Mouse (Mus musculus) heart, embryonic 13.5 days (tissue): ENCODE data around the gene Dhrs7c. TPM values are rescaled to one million over a fixed set of nuclear protein-coding genes. Genes with fewer than 3 reads are reported as not detected.

ENCODE experiments used
- ATAC-seq: fragments of 200-750 bp; cut with Nextera tagmentation; 2 replicates; pipeline ENCODE4 v1.8.0; 2017; ENCODE audit warnings: moderate TSS enrichment; ENCODE audit not compliant: insufficient number of reproducible peaks, low FRiP score, low TSS enrichment; ENCODE audit errors: extremely low read depth
- H3K27ac ChIP-seq: fragments of 300-500 bp; sonication (generic); replicated peaks from 2 replicates; pipeline ENCODE4 v1.5.1; 2015; ENCODE audit warnings: moderate library complexity, mild to moderate bottlenecking, inconsistent platforms
- H3K27me3 ChIP-seq: fragments of 300-500 bp; sonication (generic); replicated peaks from 2 replicates; pipeline ENCODE4 v1.6.1; 2015; ENCODE audit warnings: mild to moderate bottlenecking, inconsistent platforms
- H3K36me3 ChIP-seq: fragments of 300-500 bp; sonication (generic); 2 replicates; pipeline ENCODE4 v1.6.1; 2015; ENCODE audit warnings: mild to moderate bottlenecking, inconsistent platforms
- H3K4me1 ChIP-seq: fragments of 300-500 bp; sonication (generic); 2 replicates; pipeline ENCODE4 v1.6.1; 2015; ENCODE audit warnings: inconsistent platforms
- H3K4me2 ChIP-seq: fragments of 300-500 bp; sonication (generic); 2 replicates; pipeline ENCODE4 v1.6.1; 2015; ENCODE audit warnings: inconsistent platforms, mild to moderate bottlenecking, moderate library complexity
- H3K4me3 ChIP-seq: fragments of 300-500 bp; sonication (generic); 2 replicates; pipeline ENCODE4 v1.5.1; 2015; ENCODE audit warnings: moderate library complexity, mild to moderate bottlenecking, inconsistent platforms
- H3K9ac ChIP-seq: fragments of 300-500 bp; sonication (generic); 2 replicates; pipeline ENCODE4 v1.6.1; 2015; ENCODE audit warnings: inconsistent platforms, mild to moderate bottlenecking, moderate library complexity
- H3K9me3 ChIP-seq: fragments of 300-500 bp; sonication (generic); 2 replicates; pipeline ENCODE4 v1.6.1; 2016; ENCODE audit warnings: inconsistent platforms
- WGBS: fragments of 180-500 bp; shearing (Covaris S2); methylation state at CpG from one replicate; pipeline ENCODE4 v1.1.7; 2015; ENCODE audit warnings: mixed read lengths; 5-methylcytosine and 5-hydroxymethylcytosine counted together
- polyA plus RNA-seq: library from polyadenylated mRNA; unstranded; fragments of >200 nt; fragmentation: Nextera tagmentation; extraction: Ambion mirVana; gene quantifications from 2 replicates; pipeline ENCODE4 v1.2.1, GENCODE M21; 2015

Gene Dhrs7c
- polyA plus RNA-seq, 1 experiment from 2014 or later, result 4.2 TPM

DNA sequence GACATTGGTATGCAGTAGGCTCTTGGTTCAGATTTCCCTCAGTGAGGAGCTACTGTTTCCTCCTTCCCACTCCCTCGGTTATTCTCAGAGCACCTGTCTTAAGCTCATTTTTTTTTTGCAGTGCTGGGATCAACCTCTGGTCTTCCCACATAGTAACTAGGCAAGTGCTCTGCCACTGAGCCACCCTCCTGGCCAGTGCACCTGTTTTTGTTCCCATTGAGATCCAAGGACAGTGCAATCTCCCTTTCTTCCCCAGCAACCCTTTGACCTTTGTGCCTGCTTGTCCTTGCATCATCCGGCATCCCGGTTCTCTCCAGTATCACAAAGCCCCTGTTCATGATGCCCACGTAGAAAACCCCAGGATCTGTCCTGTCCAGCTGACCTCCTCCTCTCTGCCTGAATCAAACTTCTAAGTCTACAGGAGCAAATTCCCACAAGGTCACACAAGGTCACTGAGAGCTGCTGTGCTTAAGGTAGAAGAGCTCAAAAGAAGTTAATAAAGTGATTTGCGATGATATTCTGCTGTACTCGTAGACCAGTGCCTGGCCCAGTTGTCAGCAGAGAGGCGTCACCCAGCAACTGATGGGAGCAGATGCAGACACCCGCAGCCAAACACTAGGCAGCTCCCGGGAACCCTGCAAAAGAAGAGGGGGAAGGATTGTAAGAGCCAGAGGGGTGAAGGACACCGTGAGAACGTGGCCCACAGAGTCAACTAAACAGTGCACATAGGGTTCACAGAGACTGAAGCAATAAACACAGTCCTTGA is 9.0 kb downstream of the Dhrs7c start:
- 76% methylated on average over 11 of the region's 11 CpGs for WGBS

DNA sequence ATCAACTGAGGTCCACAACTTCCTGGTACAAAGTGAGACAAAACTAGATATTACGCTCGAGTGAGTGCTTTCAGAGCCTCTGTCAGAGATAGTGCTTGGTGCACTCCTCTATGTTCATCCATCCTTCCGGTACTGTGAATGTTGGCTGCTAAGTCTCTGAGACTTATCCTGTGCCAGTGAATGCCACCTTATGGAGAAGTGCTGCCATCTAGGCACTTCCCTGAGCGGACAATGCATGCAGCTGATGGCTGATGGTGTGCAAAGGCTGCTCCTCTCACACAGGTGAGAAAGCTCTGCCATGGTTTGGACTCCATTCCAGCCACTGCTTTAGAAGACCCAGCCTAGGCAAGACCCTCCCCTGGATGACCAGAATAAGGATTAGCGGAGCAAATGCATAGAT is 10.1 kb downstream of the Dhrs7c start:
- Histone ChIP-seq H3K4me2 (no peak overlapping the region), H3K27me3 (no peaks in the 10 kb centered on the region), H3K9me3 (no peaks in the 10 kb centered on the region), H3K36me3 (no peaks in the 10 kb centered on the region), H3K9ac (no peak overlapping the region), H3K4me3 (no peak overlapping the region), H3K4me1 (peaks cover 12% of the 10 kb centered on the region), H3K27ac (no peak overlapping the region)
- ATAC-seq, result no peak
- 65% methylated on average over 5 of the region's 5 CpGs for WGBS

More for the DNA sequence above, 9.0 kb downstream of the Dhrs7c start:
- Histone ChIP-seq H3K4me3 (no peak overlapping the region), H3K27me3 (no peaks in the 10 kb centered on the region), H3K9ac (no peak overlapping the region), H3K36me3 (no peaks in the 10 kb centered on the region), H3K9me3 (no peaks in the 10 kb centered on the region), H3K27ac (no peak overlapping the region), H3K4me2 (no peak overlapping the region), H3K4me1 (peaks cover 12% of the 10 kb centered on the region)
- ATAC-seq, result no peak

DNA sequence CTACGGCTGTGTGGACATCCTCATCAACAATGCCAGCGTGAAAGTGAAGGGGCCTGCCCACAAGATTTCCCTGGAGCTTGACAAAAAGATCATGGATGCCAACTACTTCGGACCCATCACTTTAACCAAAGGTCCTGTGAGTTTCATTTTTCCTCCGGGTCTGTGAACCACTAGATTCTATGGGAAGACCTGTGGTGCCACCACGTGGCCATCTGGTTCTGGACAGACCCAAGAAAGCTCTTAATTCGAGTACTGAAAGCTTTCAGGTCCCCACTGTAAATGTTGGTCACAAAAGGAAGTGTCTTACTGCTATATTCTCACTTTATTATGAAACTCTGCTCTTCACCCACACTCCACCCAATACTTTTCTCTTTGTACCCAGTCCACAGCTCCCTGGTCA is 13.5 kb downstream of the Dhrs7c start:
- Histone ChIP-seq H3K9ac (no peak overlapping the region), H3K27me3 (no peaks in the 10 kb centered on the region), H3K9me3 (no peaks in the 10 kb centered on the region), H3K4me1 (peaks cover 6% of the 10 kb centered on the region; the same call in 1 of the 2 replicates), H3K4me3 (no peak overlapping the region), H3K27ac (no peak overlapping the region), H3K4me2 (no peak overlapping the region), H3K36me3 (no peaks in the 10 kb centered on the region)
- 65% methylated on average over 6 of the region's 6 CpGs for WGBS
- ATAC-seq, result no peak

DNA sequence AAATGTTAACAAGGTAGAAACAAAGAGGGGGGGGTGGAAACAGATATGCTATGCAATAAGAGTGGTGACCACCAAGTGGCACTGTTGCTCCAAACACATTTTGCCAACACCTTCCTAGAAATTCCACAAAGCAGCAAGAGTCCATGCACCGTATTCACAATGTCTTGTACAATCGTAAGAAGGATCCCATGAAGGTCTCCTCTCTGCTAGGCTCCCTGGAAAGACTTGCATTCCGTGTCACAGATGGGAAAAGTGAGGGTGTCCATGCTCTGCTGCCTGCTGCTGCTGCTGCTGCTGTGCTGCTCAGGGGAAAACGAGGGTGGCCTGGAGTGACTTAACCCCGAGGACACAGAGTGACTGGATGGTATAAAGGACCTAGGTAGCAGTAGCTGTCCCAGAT is 21.6 kb downstream of the Dhrs7c start:
- peak overlapping the region; percentile 69 for H3K9ac ChIP-seq
- H3K9me3 ChIP-seq, result no peaks in the 10 kb centered on the region
- no peak for ATAC-seq
- peak overlapping the region; percentile 30 for H3K4me3 ChIP-seq
- peaks cover 6% of the 10 kb centered on the region for H3K4me1 ChIP-seq
- WGBS, result 7% methylated on average over 5 of the region's 5 CpGs
- H3K27ac ChIP-seq, result no peak overlapping the region
- H3K4me2 ChIP-seq, result peak overlapping the region; percentile 65
- H3K27me3 ChIP-seq, result 0 out of 2 replicates have a peak, but pooled peaks cover 2% of the 10 kb centered on the region
- no peaks in the 10 kb centered on the region for H3K36me3 ChIP-seq

DNA sequence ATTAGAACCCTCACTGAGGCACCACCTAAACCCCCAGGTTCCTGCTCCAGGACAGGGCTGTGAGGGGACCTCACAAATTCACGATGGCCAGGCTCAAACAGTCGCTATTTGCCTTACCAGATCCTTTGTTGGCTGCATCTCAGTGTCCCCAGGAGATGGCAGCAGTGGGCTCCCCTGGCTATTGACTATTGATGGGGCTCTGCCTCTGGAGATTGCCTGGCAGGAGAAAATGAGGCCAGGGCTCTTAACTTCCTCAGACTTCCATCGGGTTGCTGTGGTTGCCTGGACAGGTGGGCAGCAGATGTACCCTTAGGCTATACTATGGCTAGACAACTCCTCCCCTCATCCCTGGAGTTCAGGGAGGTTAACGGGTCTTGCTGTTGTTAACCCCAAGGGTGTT is 22.2 kb downstream of the Dhrs7c start:
- H3K9ac ChIP-seq, result peak overlapping the region; percentile 69; the same call in 1 of the 2 replicates
- peaks cover 8% of the 10 kb centered on the region for H3K4me1 ChIP-seq
- no peak overlapping the region for H3K4me3 ChIP-seq
- H3K27me3 ChIP-seq, result 0 out of 2 replicates have a peak, but pooled peaks cover 2% of the 10 kb centered on the region
- no peaks in the 10 kb centered on the region for H3K9me3 ChIP-seq
- 28% methylated on average over 4 of the region's 4 CpGs for WGBS
- H3K27ac ChIP-seq, result no peak overlapping the region
- no peak for ATAC-seq
- no peaks in the 10 kb centered on the region for H3K36me3 ChIP-seq
- peak overlapping the region; percentile 65; the same call in 1 of the 2 replicates for H3K4me2 ChIP-seq

DNA sequence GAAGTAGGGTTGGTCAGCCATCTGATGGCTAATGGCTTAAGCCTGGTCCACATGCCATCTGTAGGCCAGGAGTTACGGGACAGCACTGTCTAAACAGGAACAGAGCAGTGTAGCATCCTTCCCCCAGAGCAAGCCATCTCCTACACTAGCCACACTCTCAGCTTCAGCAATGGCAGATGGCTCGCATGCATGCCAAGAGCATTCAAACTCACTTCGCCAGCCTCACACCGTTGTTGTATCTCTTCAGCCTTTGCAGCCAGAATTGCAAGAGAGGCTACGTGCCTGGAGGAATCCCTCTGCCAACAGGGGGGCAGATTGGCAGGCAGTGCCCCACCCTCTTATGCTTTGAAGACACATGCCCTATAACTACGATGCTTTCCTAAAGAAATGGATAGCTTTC is 23.6 kb downstream of the Dhrs7c start:
- ATAC-seq, result no peak
- WGBS, result 80% methylated on average over 6 of the region's 6 CpGs

DNA sequence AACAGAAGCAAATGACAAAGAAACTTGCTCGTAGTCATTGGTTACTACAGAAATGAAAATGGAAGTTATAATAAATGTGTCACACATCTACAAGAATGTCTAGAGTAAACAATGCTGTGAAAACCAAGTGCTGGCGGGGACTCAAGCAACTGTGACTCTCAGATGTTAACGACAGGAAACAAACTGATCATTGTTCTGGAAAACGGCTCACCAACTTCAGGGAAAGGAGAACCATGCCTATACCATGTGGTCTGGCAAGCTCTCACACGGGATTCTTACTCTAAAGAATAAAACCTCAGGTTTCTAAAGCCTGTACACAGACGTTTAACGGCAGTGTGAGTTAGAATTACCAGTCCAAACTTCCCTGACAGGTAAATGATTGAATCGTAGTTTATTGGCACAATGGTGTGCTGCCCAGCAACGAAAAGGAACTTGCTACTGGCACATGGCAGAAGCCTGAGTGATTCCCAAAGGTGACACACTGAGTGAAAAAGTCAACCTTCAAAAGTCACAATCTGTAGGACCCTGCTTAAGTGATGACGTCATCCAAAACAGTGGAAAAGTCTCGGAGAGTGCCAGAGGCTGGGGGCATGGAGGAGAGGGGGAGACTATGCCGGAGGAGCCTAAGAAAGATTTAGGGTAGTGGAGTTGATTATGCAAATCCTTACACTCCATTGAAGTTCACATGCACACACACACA is 30.5 kb downstream of the Dhrs7c start:
- no peak overlapping the region for H3K27ac ChIP-seq
- no peaks in the 10 kb centered on the region for H3K9me3 ChIP-seq
- no peaks in the 10 kb centered on the region for H3K27me3 ChIP-seq
- H3K4me2 ChIP-seq, result no peak overlapping the region
- peaks cover 14% of the 10 kb centered on the region for H3K4me1 ChIP-seq
- no peak for ATAC-seq
- H3K9ac ChIP-seq, result no peak overlapping the region
- H3K36me3 ChIP-seq, result no peaks in the 10 kb centered on the region
- H3K4me3 ChIP-seq, result no peak overlapping the region
- WGBS, result 54% methylated on average over 12 of the region's 12 CpGs

More for the DNA sequence above, 23.6 kb downstream of the Dhrs7c start:
- H3K36me3 ChIP-seq, result no peaks in the 10 kb centered on the region
- H3K4me3 ChIP-seq, result no peak overlapping the region
- H3K4me2 ChIP-seq, result no peak overlapping the region
- peaks cover 14% of the 10 kb centered on the region for H3K4me1 ChIP-seq
- H3K9me3 ChIP-seq, result no peaks in the 10 kb centered on the region
- no peak overlapping the region for H3K9ac ChIP-seq
- no peak overlapping the region for H3K27ac ChIP-seq
- 0 out of 2 replicates have a peak, but pooled peaks cover 2% of the 10 kb centered on the region for H3K27me3 ChIP-seq

DNA sequence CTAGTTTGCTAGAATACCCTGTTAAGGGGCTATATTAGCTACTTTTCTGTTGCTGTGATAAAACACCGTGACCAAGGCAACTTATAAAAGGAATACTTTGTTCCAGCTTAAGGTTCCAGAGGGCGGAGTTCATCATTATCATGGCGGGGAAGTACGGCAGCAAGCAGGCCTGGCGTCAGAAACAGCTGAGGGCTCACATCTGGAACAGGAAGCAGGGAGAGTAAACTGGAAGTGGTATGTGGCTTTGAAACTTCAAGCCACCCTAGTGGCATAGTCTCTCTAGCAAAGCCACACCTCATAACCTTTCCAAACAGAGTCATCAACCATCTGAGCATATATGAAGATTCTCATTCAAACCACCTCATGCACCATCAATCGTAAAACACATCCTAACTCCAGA is 31.5 kb downstream of the Dhrs7c start:
- 57% methylated on average over 6 of the region's 6 CpGs for WGBS
- H3K4me2 ChIP-seq, result no peak overlapping the region
- H3K27me3 ChIP-seq, result no peaks in the 10 kb centered on the region
- no peaks in the 10 kb centered on the region for H3K36me3 ChIP-seq
- H3K9me3 ChIP-seq, result no peaks in the 10 kb centered on the region
- H3K27ac ChIP-seq, result no peak overlapping the region
- peaks cover 14% of the 10 kb centered on the region for H3K4me1 ChIP-seq
- H3K4me3 ChIP-seq, result no peak overlapping the region
- no peak overlapping the region for H3K9ac ChIP-seq
- ATAC-seq, result no peak

DNA sequence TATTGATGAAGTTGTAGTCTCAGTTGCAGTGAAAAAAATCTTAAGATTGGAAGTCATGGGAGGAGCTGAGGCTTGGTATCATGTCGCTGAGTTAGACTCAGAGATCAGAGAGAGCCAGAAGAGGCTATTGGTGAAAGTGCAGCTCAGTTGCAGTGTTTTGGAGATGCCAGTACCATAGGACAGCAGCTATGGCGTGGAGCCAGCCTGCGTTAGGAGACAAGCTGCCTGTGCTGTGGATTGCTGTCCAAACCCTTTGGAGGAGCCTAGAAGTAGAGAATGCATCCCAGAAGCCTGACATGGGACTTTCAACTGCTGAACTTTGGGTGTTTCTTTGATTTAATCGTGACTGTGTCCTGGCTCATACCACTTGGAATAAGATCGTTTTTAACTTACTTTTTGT is 33.8 kb downstream of the Dhrs7c start:
- no peak for ATAC-seq
- no peak overlapping the region for H3K4me2 ChIP-seq
- WGBS, result 50% methylated on average over 5 of the region's 5 CpGs

DNA sequence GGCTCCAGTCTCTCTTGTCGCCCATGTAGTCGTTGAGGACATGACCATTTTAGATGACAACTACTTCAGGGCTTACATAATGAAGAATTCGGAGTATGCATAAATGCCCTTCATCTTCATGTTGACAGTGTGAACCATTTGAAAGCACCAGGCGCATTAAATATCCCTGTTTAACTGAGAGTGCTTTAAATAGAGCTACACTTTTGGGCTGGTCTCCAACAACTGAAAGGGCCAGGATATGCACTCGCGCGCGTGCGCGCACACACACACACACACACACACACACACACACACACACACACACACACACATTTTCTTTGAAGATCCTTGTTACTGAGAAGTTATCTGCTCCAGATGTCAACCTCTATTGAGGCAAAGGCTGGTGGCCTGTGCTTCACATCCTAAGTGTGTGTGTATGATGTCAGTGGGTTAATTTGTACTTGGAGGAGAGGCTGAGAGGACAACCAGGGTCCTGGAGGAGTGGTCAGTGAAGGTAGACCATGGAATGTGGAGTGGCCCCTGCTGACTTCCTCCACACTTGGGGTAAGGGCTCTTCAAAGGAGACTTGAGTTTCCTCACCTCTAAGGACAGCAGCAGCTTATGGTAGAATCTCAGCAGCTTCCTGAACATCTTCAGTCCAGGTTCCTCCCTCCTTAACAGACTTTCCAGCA is 37.6 kb downstream of the Dhrs7c start:
- Histone ChIP-seq H3K4me2 (0 out of 2 replicates have a peak overlapping the region, but pooled peaks have one; percentile 14), H3K9me3 (no peaks in the 10 kb centered on the region), H3K27ac (peak overlapping the region; percentile 59), H3K27me3 (no peaks in the 10 kb centered on the region), H3K4me3 (no peak overlapping the region), H3K4me1 (peaks cover 13% of the 10 kb centered on the region), H3K36me3 (no peaks in the 10 kb centered on the region), H3K9ac (no peak overlapping the region)
- 62% methylated on average over 10 of the region's 10 CpGs for WGBS
- ATAC-seq, result no peak

More for the DNA sequence above, 33.8 kb downstream of the Dhrs7c start:
- H3K36me3 ChIP-seq, result no peaks in the 10 kb centered on the region
- H3K9ac ChIP-seq, result no peak overlapping the region
- H3K27ac ChIP-seq, result no peak overlapping the region
- no peaks in the 10 kb centered on the region for H3K27me3 ChIP-seq
- H3K4me3 ChIP-seq, result no peak overlapping the region
- H3K9me3 ChIP-seq, result no peaks in the 10 kb centered on the region
- H3K4me1 ChIP-seq, result peaks cover 19% of the 10 kb centered on the region

DNA sequence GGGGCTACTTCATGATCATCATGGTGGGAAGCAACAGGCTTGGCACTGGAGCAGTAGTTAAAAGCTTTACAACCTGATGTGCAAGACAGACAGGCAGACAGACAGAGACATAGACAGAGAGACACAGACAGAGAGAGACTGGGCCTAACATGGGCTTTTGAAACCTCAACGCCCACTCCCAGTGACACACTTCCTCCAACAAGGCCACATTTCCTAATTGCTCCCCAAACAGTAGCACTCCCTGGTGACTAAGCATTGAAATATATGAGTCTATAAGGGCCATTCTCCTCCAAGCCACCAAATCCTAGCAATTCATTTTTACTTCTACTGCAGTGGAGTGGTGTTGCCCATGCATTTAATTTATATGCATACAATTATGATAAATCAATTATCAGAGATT is 41.8 kb downstream of the Dhrs7c start:
- H3K9me3 ChIP-seq, result no peaks in the 10 kb centered on the region
- 62% methylated on average over 1 of the region's 1 CpGs for WGBS
- H3K4me2 ChIP-seq, result no peak overlapping the region
- H3K9ac ChIP-seq, result no peak overlapping the region
- no peaks in the 10 kb centered on the region for H3K27me3 ChIP-seq
- H3K27ac ChIP-seq, result no peak overlapping the region
- peaks cover 12% of the 10 kb centered on the region for H3K4me1 ChIP-seq
- H3K36me3 ChIP-seq, result no peaks in the 10 kb centered on the region
- no peak overlapping the region for H3K4me3 ChIP-seq
- no peak for ATAC-seq
